Mouse (Mus musculus) bone marrow macrophage, adult 2 months (primary cell): ENCODE data around the gene Cdk8. TPM values are rescaled to one million over a fixed set of nuclear protein-coding genes. Genes with fewer than 3 reads are reported as not detected.
"Not testable (repeated sequence)": the region's sequence is repeated elsewhere in the genome, so short reads cannot be mapped to it uniquely, and the experiment has no call there.

ENCODE experiments used
- H3K27ac ChIP-seq: 2 replicates; pipeline ENCODE4 v1.5.1; 2012; ENCODE audit warnings: low read depth, low read length; ENCODE audit not compliant: insufficient read depth
- H3K4me1 ChIP-seq: 2 replicates; pipeline ENCODE4 v1.6.1; 2012; ENCODE audit warnings: low read length; ENCODE audit not compliant: control insufficient read depth, insufficient read depth
- H3K4me3 ChIP-seq: 2 replicates; pipeline ENCODE4 v1.5.1; 2012; ENCODE audit warnings: mild to moderate bottlenecking, low read length, moderate library complexity; ENCODE audit not compliant: insufficient read depth
- CTCF ChIP-seq: IDR thresholded peaks from 2 replicates; pipeline ENCODE4 v1.5.1; 2012; ENCODE audit warnings: low read depth, mild to moderate bottlenecking, low read length, moderate library complexity
- POLR2A ChIP-seq: IDR thresholded peaks from 2 replicates; pipeline ENCODE4 v1.6.1; 2012; ENCODE audit warnings: mild to moderate bottlenecking, low read depth, low read length, borderline replicate concordance
- polyA plus RNA-seq: library from polyadenylated mRNA; stranded (reverse); fragments of >200 nt; gene quantifications from 2 replicates; pipeline ENCODE4 v1.2.4, GENCODE M21; 2012; ENCODE audit not compliant: missing spikeins, insufficient read depth, insufficient read length

Gene Cdk8
- 25.3 and 28.5 TPM in 2 replicates for polyA plus RNA-seq

DNA sequence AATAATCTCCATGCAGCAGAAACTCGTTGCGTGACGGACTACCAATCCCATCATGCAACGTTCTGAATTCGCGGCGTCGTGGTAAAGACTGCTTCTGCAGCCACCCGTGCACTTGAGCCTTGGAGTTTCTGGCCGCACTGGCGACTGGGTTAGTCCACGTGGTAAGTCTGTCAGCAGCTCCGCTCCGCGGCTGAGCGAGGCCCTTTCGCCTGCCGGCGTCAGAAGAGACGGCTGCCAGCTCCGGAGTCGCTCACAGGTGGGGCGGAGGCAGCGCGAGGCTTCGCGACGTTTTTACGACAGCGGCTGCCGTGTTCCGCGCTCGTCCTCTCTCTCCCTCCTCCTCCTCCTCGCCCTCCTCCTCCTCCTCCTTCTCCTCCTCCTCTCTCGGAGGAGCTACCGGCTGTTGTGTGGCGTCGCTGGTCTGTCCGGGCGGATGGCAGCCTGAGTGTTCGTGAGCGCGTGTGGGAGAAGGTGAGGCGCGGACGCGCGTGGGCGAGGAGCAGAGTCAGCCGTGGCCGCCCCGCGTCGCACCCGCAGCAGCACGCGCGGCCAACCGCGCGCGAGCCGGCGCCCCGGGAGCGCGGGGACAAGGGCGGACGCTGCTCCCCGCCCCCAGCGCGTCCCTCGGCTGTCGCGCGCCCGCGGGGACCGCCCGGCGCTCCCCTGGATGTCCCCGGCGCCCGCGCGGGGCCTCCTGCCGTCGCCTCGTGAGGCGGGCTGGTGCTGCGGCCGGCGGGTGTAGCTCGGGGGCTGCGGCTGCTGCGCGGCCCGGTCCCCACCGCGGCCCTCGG lies at the start of gene Cdk8:
Cdk8 (plus strand) TSS at position 367 of the 791 bp plus-strand sequence.
- Histone ChIP-seq H3K27ac (peak within 1 kb of the TSS; percentile 99), H3K4me1 (peaks cover 15% of the 10 kb centered on the region; the same call in 1 of the 2 replicates), H3K4me3 (peak within 1 kb of the TSS; percentile 90)
- no peak for TF ChIP-seq CTCF
- no peak for TF ChIP-seq POLR2A

DNA sequence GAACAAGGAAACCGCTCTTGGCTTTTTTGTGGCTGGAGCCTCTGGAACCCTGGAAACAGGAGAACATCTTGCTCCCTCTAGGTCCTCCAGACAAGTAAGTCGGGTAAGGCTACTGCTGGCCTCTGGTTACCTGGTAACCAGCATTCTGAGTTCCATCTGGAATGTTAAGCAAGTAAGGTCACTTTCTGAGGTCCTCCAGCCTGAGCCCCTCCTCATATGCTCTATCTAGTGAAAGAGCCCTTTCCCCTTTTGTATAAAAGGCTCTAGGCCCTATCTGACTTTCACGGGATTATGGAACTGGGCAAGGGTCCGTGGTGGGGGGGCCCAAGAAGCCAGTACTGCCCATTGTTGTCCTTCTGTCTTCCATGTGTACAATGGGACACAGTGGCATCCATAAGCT lies 45.8 kb upstream of the Cdk8 start, which contains the start of gene 1700001J03Rik:
1700001J03Rik (minus strand) TSS at position 101 of the 400 bp plus-strand sequence.
- H3K4me3 ChIP-seq, H3K27ac ChIP-seq: not testable (repeated sequence)

GRCm38 (mm10) chr5:146187441-146187840 lies 43.6 kb upstream of the Cdk8 start:
- peak; percentile 14; the same call in 1 of the 2 replicates for TF ChIP-seq CTCF
- not testable (repeated sequence) for H3K4me1 ChIP-seq, H3K4me3 ChIP-seq, H3K27ac ChIP-seq

More for the DNA sequence above, 45.8 kb upstream of the Cdk8 start, which contains the start of gene 1700001J03Rik:
- not testable (repeated sequence) for H3K4me1 ChIP-seq

GRCm38 (mm10) chr5:146188144-146188543 lies 42.9 kb upstream of the Cdk8 start:
- H3K27ac ChIP-seq, result no peak overlapping the region
- H3K4me3 ChIP-seq, result no peak overlapping the region
- TF ChIP-seq POLR2A (no peak), CTCF (no peak)
- no peaks in the 10 kb centered on the region for H3K4me1 ChIP-seq

- Histone ChIP-seq H3K4me1 (no peaks in the 10 kb centered on the region), H3K27ac (no peak overlapping the region), H3K4me3 (no peak overlapping the region)
- no peak for TF ChIP-seq POLR2A
- no peak for TF ChIP-seq CTCF
These were observed 42.3 kb upstream of the Cdk8 start for GRCm38 (mm10) chr5:146188712-146189111.

GRCm38 (mm10) chr5:146190093-146190492 lies 40.9 kb upstream of the Cdk8 start:
- Histone ChIP-seq H3K4me3 (no peak overlapping the region), H3K4me1 (no peaks in the 10 kb centered on the region), H3K27ac (no peak overlapping the region)
- TF ChIP-seq CTCF (no peak), POLR2A (no peak)

DNA sequence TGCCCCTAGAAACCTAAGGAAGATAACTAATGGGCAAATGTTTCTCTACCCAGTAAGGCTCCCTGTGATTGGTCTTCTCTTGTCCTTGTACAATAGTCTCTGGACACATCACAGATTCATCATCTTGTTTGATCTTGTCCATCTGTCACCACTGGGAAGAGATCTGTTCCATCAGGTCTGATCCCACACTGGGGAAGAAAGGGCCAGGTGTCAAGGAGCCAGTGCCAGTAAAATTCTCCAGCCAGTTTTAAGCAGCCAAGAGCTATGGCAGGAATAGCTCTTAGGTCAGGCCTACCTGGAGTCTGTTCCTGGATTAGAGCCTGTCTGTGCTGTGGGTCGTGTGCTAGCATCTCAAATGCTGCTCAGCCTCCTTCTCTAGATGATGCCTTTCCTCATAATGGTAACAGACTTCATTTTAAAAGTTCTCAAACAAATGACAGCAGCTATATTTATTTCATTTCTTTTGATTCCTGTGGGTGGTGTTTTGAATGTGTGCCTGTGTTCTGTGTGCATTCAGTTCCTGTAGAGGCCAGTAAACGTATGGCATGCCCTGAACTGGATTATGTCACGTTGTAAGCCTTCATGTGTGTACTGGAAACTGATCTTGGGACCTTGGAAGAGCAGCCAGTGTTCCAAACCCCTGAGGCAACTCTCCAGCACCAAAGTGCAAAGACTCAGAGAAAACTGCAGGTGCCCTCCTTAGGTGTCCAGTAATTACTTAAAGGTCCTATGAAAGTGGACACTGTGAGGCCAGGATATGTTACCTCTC lies 40.3 kb upstream of the Cdk8 start:
- H3K4me3 ChIP-seq, result no peak overlapping the region
- no peak for TF ChIP-seq POLR2A
- TF ChIP-seq CTCF, result no peak
- H3K27ac ChIP-seq, result no peak overlapping the region
- H3K4me1 ChIP-seq, result no peaks in the 10 kb centered on the region

GRCm38 (mm10) chr5:146193360-146193759 lies 37.7 kb upstream of the Cdk8 start:
- TF ChIP-seq POLR2A (no peak), CTCF (no peak)

DNA sequence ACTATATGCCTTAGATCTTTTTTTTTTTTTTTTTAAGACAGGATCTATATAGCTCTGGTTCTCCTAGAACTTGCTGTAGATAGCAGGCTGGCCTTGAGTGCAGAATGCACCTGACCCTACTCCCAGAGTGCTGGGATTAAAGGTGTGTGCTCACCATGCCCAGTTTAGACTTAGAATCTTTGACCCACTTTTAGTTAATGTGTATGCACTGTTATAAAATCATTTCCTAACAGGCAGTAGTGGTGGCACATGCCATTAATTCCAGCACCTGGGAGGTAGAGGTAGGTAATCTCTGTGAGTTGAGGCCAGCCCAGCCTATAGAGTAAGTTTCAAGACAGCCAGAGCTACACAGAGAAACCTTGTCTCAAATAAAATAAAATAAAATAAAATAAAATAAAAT lies 32.0 kb upstream of the Cdk8 start:
- Histone ChIP-seq H3K4me3 (no peak overlapping the region), H3K27ac (no peak overlapping the region), H3K4me1 (no peaks in the 10 kb centered on the region)
- TF ChIP-seq POLR2A (no peak), CTCF (no peak)

More at GRCm38 (mm10) chr5:146193360-146193759, 37.7 kb upstream of the Cdk8 start:
- Histone ChIP-seq H3K4me1 (no peaks in the 10 kb centered on the region), H3K27ac (no peak overlapping the region), H3K4me3 (no peak overlapping the region)

DNA sequence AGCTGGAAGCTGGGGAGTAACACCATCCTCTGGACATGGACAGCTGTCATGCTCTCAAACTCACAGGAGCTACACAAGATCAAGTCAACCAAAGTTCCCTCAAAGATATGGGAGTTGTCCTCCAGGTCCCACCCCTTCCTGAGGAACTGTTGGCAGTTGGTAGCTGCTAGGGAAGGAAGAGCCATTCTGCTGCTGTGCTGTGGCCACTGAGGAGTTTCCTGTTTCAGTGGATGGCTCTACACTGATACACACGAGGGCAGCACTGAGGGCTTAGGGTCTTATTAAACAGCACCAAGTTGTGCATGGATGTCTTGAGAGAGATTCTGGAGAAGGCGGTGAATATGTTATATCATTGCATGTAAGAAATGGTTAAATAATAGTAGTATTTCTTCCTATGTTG lies 31.5 kb upstream of the Cdk8 start:
- no peak overlapping the region for H3K27ac ChIP-seq

More for the DNA sequence above, 31.5 kb upstream of the Cdk8 start:
- Histone ChIP-seq H3K4me1 (0 out of 2 replicates have a peak, but pooled peaks cover under 1% of the 10 kb centered on the region), H3K4me3 (no peak overlapping the region)
- TF ChIP-seq POLR2A (no peak), CTCF (no peak)
